Mouse (Mus musculus) heart, postnatal 4 days (tissue): ENCODE results near the gene Dok1. TPM values are rescaled to one million over a fixed set of nuclear protein-coding genes. Genes with fewer than 3 reads are reported as not detected.
A peak's percentile ranks its signal among the peaks of the same experiment; 100 is the strongest.

Experiments used
- DNase-seq: peaks from one replicate; pipeline ENCODE4 v3.0.0; 2021
- total RNA-seq, 2 experiments: library from RNA; stranded (reverse); gene quantifications; 2 replicates each; pipeline ENCODE4 v1.2.3; 2021

Gene Dok1
- total RNA-seq, 2 experiments from 2014 or later = 5.3 to 6.1 TPM

DNA sequence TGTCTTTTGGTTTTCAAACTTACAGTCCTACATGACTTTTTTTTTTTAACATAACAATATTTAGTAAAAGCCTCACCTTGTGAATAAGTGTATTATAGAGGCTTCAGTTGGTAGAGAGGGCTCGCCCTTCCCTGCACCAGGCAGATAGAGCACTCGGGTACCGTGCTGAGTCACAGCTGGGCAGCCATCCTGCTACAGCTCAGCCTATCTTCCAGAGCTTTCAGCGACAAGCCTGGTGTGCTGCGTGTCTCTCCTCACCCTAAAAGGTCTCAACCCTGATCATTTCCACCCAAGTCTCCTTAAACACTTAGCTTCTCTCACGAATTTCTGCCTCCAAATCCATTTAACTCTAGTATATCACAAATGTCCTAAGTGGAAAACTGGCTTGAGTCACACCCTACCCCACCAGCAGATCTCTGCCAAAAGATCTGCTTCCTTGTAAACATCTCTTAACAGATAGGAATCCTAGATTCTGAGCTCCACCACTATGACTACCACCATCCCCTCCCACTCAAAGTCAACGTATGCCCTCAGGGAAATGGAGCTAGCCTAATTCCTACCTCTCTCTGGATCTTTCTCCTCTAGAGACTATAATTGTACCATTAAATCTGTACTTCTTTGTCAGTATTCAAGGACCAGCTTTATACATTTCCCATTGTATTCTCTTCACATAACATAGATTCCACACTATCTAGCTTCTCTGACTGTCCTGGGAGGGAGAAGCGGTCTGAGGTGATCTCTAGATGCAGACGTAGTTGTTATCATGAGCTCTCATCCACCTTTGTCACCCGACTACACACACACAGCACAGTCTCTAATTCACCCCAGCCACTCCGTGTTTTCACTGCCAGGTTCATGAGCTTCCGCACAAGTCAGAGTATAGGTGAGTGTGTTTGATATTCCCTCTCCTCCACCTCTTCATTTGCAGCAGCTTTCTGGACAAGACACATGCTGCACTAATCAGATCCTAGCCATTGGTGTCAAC is 18.5 kb downstream of the Dok1 start:
- no peak for DNase-seq

GRCm38 (mm10) chr6:83013444-83013843 is 19.8 kb downstream of the Dok1 start:
- no peak for DNase-seq

DNA sequence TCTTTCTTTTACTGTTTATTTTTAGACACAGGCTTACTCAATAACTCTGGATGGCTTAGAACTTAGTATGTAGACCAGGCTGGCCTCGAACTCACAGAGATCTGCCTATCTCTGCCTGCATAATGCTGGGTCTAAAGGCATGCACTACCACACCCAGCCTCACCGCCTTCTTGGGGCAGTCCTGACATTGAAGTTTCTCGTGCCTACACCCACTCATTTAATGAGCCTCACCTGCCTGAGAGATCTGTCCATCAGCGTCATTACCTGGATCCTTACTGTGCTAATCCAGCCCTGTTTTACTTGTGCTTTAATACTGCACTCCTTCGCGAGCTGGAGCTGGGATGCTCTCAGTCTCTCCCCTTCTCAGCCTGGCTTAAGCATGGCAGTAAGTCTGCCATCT is 21.5 kb downstream of the Dok1 start:
- DNase-seq = no peak

DNA sequence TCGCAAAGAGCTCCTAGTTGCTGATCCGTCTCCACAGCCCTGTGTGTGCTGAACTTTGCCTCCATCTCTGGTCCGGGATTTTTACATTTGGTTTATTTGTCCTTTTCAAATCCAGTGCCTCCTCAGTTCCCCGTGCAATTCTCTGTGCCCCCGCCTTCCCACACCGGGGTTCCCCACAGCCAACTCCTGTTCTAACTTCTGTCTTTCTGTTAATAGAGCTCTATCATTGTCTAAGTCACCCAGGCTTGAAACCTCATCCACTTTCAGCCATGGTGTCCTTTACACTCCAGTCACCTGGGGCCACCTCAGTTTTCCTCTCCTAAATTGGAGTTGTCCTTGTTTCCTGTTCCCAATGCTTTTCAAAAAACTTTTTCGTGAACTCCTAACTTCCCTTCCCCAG is 22.0 kb downstream of the Dok1 start:
- DNase-seq = no peak

- no peak for DNase-seq
These were observed 23.3 kb downstream of the Dok1 start for GRCm38 (mm10) chr6:83010010-83010409.

GRCm38 (mm10) chr6:83008659-83009058 is 24.6 kb downstream of the Dok1 start:
- no peak for DNase-seq

- DNase-seq = no peak
These were observed 27.2 kb downstream of the Dok1 start for GRCm38 (mm10) chr6:83006114-83006513.

DNA sequence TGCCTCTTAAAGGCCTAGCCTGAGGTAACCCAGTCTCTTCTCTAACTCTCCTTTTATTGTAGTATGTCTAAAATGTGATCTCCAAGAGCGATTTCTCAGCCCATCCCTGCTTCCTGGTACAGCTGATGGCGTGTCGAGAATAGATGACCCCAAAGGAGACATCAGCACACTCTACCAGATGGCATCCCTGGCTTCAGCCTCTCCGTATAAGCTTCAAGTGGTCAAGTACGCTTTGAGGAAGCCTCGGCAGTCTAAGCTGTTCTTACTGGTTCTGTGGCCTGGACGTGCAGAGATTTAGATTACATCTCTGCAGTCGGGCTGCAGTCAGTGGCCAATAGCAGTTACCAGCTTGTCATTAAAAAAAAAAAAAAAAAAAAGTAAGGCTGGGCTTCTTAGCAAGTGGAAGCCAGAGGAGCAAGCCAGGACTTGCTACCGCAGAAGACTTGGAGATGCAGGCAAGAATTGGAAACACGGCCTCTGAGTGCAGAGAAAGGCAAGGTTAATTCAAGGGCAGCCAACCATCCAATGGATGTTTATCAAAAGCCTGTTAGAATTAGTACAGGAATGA is 27.7 kb downstream of the Dok1 start:
- DNase-seq = no peak

DNA sequence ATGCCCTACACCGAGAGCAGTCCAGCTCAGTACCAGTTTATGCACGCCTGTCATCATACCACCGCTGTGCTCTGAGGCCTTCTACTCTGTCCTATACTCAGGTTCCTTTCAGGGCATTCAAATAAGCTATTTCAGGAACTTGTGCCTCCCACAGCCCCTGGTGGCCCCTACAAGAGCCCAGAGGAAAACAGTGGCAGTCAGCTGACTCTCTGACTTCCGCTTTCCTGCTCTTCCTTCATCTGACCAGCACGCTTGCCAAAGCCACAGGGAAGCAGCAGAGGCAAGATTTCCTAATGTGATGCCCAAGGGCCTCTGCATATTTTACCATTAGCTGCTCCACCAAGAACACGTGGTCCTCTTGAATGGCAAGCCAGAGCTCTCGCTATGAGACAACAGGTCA is 28.4 kb downstream of the Dok1 start:
- peak; percentile 31 for DNase-seq

DNA sequence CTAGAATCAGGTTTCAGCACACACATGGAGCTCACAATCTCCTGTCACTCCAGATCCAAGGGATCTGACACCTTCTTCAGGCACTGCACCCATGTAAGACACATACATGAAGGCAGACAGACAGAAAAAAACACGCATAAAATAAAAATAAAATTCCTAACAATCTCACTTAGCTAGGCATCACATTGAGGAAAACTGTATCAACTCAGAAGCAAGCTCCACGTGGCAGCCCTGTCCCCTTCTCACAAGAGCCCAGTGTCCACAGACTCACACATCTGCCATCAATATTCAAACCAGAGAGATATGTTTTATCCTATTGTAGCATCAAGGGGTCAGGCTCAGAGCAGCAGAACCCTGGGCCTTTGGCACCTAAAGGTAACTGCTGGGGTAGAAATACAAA is 29.0 kb downstream of the Dok1 start:
- DNase-seq = no peak

DNA sequence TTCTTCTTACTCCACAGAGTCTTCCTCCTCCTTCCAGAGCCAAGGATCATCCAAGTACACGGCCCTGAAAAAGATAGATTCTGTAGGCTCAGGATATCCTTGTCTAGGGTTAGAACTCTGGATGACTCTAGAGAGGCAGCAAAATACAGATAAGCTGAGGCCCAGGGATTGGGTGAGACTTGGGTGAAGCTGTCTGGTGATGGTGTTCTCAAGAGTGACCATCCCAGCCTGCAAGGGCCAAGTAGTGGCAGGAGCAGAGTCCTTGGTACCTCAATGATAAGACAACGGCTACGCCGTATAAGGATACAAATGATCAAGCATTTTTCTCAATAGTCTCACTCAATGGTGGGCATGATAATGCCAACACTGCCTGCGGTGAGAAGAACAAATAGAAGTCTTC is 29.4 kb downstream of the Dok1 start:
- DNase-seq = no peak

GRCm38 (mm10) chr6:83003082-83003481 is 30.2 kb downstream of the Dok1 start:
- DNase-seq = no peak

- DNase-seq = no peak
These were observed 33.3 kb downstream of the Dok1 start for GRCm38 (mm10) chr6:82999986-83000385.

DNA sequence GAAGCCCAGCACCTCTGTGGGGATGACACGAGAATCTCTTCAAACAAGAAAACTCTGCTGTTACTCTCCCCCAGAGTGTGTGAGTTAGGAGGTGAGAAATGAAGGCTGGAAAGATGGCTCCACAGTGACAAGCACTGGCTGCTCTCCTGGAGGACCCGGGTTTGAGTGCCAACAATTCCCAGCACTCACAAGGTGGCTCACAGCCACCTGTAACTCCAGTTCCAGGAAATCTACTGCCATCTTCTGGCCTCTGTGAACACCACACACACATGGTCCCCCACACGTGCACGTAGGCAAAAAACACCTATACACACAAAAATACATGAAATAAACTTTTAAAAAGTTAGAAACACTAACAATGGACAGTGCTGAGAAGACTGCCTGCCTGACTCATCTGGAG is 34.9 kb downstream of the Dok1 start:
- no peak for DNase-seq

DNA sequence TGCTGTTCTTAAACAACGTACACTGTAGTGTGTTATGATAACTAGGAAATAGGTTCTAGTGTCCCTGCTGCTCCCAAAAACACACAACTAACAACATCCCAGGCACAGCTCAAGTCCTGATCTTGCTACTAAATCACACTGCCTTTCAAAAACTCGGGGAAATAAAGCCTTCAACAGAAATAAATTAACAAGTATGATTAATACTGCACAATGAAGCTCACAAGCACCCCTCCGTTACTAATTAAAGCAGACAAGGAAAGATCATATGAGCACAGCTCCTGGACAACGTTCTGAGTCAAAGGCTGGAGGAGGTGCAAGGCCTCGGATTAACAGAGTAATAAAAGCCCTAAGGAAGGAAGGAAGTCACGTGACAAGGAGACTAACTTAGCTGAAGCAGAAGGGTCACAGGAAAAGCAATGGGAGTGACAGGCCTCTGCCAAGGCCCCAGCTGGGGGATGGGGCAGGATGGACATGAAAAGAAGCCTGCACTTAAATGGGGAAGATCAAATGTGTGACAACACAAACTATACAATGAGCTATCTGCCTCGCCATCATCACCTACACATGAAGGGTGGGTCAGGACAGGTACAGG is 35.7 kb downstream of the Dok1 start:
- DNase-seq = peak; percentile 24

DNA sequence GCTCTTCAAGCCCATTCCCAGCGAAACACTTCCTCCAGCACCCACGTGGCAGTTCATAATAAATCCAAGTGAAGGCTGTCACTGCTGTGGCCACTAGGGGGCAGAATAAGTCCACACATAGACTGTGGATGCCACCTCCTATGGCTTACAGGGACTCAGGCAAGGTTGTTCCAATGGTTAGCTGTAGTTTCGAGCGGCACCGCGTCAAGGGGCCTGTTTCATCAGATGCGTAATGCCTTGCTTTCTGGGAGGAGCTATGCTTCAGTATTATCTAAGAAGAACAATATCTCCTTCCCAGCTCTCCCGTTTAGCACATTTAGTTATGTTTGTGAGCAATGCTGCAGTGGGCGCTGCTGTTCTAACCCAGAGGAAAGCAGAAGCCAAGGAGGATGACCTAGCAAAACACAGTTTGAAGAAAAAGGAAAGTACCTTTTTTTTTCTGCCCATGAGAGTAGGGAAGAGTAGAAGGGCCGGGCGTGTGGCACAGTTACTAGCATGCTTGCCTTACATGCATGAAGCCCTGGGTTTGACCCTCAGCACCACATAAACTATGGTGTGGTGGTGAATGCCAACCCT is 36.4 kb downstream of the Dok1 start:
- DNase-seq = peak; percentile 92

DNA sequence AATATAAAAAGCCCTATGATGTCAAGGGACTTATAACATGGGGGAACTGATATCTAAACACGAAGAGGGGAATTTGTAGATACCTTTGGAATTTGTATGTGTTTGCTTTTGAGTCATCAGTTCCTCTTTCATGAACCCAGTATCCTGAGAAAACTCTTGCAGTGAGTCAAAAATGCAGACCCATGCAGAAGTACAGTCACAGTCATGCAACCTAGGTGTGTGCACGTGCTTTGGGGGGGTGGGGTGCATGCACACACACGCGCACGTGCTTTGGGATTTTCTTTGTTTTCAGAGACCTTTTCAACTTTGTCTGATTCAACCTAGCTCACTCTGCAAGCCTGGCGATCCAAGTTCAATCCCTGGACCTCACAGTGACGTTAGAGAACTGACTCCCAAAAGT is 38.9 kb downstream of the Dok1 start:
- no peak for DNase-seq

GRCm38 (mm10) chr6:82993696-82994095 is 39.6 kb downstream of the Dok1 start:
- DNase-seq = no peak

DNA sequence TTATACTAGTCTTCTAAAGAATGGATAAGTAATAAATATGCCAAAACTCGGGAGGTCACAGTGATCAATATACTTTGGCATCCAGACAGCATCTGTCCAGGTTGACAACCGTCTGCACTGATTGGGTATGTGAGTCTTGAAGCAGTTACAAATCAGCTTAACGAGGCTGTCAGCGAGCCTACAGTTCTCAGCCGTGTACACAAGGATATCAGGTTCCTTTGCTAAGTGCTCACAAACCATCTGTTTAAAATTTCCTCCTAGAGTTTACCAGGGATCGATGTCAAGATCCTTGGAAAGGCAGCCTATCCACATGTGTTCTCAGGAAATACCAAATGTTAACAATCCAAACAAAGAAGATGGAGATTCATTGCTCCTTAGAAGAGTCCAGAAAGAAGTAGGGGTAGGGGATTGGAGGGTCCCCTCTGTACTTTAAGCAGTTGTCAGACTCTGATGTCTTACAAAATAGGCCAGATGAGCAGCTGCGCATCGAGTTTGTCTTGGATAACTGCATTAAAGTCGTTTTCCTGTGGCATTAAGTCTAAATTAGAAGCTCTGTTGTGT is 45.8 kb downstream of the Dok1 start:
- DNase-seq = no peak
